Mouse (Mus musculus): ENCODE results near the gene Tmed11. TPM values are rescaled to one million over a fixed set of nuclear protein-coding genes. Genes with fewer than 3 reads are reported as not detected.

Gene Tmed11
- not detected in 4 replicates for total RNA-seq (2023)

GRCm38 (mm10) chr5:108795263-108795662, at the start of gene Tmed11:
Gene Tmed11, minus strand, starts transcription at chr5:108795363.

GRCm38 (mm10) chr5:108808750-108809149, 13.6 kb upstream of the Tmed11 start, which contains the start of gene Vmn2r8:
Gene Vmn2r8, minus strand, starts transcription at chr5:108808850.

GRCm38 (mm10) chr5:108774630-108775306, 20.4 kb downstream of the Tmed11 start, which contains the start of gene Rnf212:
Gene Rnf212, minus strand, starts transcription at chr5:108774982.

Other genes starting within 250 kb of the Tmed11 start
- gene Cplx1, start 245.3 kb downstream of the Tmed11 start, total RNA-seq (2023), result not detected in 4 replicates
- gene Gak, start 165.6 kb downstream of the Tmed11 start, total RNA-seq (2023), result 143 to 166 TPM (median 155 TPM) in 4 replicates
- 17.2 to 22.4 TPM (median 18.6 TPM) in 4 replicates for gene Tmem175, start 165.6 kb downstream of the Tmed11 start, total RNA-seq (2023)
- gene Idua, start 135.0 kb downstream of the Tmed11 start, total RNA-seq (2023), result 33.5 to 39.5 TPM (median 38.0 TPM) in 4 replicates
- gene Dgkq, start 125.7 kb downstream of the Tmed11 start, total RNA-seq (2023), result 38.8 to 47.8 TPM (median 40.7 TPM) in 4 replicates
- 0.26 TPM in 1 of 4 replicates, not detected in the others for gene Slc26a1, start 119.8 kb downstream of the Tmed11 start, total RNA-seq (2023)
- 6.4 to 9.2 TPM (median 7.9 TPM) in 4 replicates for gene Fgfrl1, start 103.0 kb downstream of the Tmed11 start, total RNA-seq (2023)
- gene Rnf212, start 20.4 kb downstream of the Tmed11 start, total RNA-seq (2023), result not detected in 4 replicates
- not detected in 4 replicates for gene Vmn2r8, start 13.5 kb upstream of the Tmed11 start, total RNA-seq (2023)
- not detected in 4 replicates for gene Vmn2r9, start 57.2 kb upstream of the Tmed11 start, total RNA-seq (2023)
- not detected in 4 replicates for gene Vmn2r10, start 211.2 kb upstream of the Tmed11 start, total RNA-seq (2023)

All from B cell, adult 62 days (primary cell).